Mouse (Mus musculus): ENCODE results near the gene Ppp2r5d.
A peak's percentile ranks its signal among the peaks of the same experiment; 100 is the strongest.

Gene Ppp2r5d

GRCm38 (mm10) chr17:46714756-46715481, 10.0 kb upstream of the Ppp2r5d start:
- DNase-seq, result no peak

DNA sequence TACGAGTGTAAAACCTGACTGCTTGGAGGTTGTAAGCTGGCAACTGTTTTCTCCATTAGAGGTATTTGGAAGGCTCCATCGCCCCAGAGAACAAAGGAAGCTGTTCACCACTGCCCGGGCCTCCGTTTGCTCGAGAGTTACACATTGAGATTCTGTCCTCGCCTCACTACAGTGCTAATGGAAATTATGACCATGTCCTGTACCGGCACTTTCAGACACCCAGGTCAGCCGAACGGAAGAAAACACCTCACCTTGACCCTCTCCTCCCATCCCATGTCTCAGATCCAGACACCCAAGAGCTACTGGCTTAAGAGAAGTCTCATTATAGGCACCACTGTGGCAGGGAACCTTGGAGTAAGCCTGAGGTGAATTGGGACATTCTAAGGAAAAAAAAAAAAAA, 8.9 kb upstream of the Ppp2r5d start:
- no peak for DNase-seq

GRCm38 (mm10) chr17:46712442-46712841, 7.5 kb upstream of the Ppp2r5d start:
- DNase-seq, result no peak

GRCm38 (mm10) chr17:46711612-46712271, 6.8 kb upstream of the Ppp2r5d start:
- DNase-seq, result peak; percentile 52

DNA sequence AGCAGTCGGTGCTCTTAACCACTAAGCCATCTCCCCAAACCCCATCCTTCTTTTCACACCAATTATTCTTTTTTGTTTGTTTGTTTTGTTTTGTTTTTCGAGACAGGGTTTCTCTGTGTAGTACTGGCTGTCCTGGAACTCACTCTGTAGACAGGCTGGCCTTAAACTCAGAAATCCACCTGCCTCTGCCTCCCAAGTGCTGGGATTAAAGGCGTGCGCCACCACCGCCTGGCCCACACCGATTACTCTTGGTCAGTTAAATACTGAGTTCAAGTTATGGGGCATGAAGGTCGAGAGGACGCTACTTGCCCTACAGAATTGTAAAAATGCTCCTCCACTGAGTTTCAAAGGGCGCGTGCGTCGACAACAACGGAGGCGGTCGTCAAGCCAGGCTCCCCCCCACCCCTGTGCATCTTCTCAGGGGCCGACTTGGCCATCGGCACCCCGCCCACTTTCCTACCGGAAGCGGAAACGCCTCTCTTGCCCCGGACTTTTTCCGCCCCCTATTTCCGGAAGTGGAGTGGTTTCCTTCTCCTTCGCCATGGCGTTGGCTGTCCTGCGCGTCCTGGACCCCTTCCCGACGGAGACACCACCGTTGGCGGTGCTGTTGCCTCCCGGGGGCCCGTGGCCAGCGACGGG, 6.2 kb upstream of the Ppp2r5d start, which contains the start of gene Pex6:
Gene Pex6, plus strand, starts transcription at position 505 of the 639 bp plus-strand sequence.
- DNase-seq, result peak; percentile 95

DNA sequence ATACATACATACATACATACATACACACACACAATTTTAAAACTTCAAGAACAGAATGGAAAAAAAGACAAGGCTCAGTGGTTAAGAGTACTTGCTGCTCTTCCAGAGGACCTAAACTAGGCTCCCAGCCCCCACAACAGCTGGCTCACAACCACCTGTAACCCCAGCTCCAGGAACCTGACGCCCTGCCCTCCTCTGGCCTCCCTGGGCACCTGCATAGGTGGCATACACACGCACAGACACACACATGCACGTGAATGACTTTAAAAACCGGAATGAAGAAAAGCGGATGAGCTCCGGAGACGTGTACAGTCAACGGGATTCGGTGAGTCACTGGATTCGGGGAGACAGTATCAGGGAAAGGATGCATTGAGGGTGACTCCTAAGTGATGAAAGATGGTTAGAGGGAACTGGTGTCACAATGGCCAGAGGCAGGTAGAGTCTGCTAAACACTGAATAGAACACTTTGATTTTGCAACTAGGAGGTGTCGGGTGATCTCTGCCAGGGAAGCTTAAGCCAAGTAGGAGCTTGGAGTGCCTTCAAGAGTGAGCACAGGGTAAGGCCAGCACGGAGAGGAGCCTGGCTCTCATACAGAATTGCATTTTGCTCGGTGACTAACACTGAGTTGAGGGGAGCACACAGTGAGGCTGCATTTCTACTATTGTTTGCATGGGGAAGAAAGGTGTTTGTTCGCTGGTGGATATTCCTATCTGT, 1.6 kb upstream of the Ppp2r5d start:
- DNase-seq, result no peak

DNA sequence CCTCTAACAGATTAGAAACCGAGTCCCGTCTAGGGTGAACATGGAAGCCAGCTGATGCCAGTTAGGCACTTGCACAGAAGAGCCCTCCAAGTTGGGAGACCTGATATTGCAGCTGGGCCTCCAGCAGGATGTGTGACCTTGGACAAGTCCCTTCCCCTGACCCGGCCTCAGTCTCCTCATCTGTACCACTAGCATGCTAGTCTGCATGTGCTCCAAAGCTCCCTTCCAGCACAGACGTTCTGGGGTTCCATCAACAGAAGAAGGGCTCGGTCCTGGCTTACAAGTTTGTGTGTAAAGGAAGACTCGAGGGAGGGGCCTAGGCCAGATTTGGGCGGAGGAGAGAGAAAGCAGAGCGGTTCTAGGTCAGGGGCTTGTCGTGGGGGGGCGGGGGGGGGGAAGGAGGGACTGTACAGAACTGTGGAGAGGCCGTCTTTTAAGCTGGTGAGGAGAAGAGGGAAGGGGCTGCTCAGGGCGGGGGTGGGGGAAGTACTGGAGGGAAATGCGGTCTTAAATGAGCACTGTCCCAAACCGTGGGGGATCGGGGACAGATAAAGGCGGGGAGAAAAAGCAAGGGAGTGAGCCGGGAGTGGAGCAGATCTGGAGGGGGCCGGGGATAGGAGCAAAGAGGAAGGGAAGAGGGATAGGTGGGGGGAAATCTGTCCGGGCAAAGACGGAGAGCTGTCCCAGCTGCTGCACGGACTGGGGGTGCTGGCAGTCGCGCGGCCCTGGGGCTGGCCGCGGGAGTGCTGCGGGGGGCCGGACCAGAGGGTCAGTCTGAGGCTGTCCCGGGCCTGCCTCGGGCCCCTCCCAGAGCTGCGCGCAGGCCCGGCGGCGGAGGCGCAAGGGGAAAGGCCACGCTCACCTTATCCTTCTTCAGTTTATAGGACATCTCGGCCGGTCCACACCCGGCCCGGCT, 682 bp downstream of the Ppp2r5d start:
- DNase-seq, result no peak

- no peak for DNase-seq
Observed at GRCm38 (mm10) chr17:46702506-46702905, 2.4 kb downstream of the Ppp2r5d start.

GRCm38 (mm10) chr17:46702100-46702499, 2.8 kb downstream of the Ppp2r5d start:
- no peak for DNase-seq

GRCm38 (mm10) chr17:46701489-46701888, 3.4 kb downstream of the Ppp2r5d start:
- DNase-seq, result no peak

DNA sequence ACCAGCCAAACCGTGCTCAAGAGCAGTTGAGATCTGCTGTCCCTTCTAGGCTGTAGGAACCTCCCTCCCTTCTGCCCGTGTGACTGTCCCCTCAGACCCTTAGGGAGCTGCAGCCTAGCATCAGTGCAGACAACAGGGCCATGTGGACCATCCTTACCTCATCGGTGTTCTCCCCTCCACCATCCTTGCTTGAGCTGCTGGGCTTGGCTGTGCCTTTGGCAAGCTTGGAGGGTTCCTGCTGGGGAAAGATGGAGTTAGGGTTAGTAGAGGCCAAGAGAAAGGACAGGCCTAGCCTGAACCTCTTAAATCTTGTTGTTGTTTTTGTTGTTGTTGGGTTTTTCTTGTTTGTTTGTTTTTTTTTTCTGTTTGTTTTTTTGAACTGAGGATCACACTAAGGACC, 5.0 kb downstream of the Ppp2r5d start:
- no peak for DNase-seq

GRCm38 (mm10) chr17:46699245-46699644, 5.7 kb downstream of the Ppp2r5d start:
- DNase-seq, result no peak

- DNase-seq, result no peak
Observed at GRCm38 (mm10) chr17:46698515-46698914, 6.4 kb downstream of the Ppp2r5d start.

GRCm38 (mm10) chr17:46694517-46695063, 10.3 kb downstream of the Ppp2r5d start:
- DNase-seq, result no peak

DNA sequence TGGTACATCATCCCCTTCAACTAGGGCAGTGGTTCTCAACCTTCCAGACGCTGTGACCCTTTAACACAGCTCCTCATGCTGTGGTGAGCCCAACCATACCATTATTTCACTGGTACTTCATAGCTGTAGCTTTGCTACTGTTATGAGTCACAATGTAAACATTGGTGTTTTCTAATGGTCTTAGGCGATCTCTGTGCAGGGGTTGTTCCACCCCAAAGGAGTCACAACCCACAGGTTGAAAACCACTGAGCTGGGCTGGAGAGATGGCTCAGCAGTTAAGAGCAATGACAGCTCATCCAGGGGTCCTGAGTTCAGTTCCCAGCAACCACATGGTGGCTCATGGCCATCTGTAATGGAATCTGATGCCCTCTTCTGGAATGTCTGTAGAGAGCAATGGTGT, 13.5 kb downstream of the Ppp2r5d start:
- DNase-seq, result no peak

DNA sequence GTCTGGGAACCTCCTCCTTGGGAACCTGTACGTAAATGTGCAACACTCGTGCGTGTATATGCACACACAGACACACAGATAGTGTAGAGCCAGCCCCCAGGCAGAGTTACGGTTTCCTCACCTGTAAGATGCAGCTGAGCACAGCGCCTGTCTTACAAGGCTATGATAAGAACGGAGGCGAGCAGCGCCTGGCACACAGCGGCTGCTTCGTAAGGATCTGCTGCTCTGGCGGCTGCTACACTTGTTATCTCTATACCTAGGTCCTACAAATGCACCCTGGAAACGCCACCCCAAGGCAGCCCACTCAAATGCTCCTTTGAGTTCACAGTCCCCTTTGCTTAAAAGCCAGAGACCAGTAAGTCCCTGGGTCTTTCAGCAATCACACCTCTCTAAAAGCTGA, 14.2 kb downstream of the Ppp2r5d start:
- DNase-seq, result no peak

DNA sequence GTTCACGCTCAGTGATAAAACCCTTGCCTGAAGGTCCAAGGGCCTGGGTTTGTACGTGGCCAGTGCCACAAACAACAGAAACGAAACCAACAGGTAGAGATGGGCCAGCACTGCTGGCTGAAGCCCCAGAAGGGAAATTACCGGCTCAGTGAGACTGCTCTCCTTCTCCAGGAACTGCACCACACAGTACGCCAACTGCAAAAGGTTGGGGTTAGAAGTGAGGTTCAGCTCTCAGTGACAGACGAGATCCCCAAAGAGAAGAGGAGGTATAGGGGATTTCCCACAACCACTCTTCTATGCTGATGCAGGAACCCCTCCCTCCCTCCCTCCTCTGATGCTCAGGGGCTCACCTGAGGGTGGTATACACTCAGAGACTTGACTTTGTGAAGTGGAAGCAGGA, 19.0 kb downstream of the Ppp2r5d start:
- DNase-seq, result no peak

DNA sequence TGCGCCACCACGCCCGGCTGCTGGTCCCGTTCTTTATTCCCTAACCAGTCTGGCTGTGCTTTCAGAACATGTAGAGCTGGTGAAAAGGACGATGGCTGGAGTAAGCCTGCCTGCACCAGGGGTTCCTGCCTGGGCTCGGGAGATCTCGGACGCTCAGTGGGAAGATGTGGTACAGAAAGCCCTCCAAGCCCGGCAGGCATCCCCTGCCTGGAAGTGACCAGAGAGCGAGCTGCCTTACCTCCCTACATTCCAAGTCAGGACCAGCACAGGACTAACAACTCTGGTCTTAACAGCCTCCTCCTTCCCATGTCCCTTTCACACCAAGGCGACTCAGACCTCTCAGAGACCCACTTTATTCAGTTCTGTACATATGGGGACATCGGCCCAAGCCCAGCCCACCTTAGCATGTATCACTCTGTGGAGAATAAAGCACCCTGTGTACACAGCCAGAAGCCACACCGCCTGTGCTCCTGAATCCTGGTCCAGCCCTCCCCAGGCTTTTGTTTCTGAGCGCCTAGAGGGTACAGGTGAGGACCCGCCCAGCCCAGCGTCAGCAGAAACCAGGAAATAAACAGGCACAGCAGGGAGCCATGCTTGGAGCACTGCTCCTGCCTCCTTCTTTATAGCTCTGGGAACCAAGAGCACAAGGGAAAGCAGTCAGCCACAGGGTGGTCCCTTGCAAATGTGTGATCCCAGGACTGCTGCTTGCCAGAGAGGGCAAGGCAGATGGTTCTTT, 22.1 kb downstream of the Ppp2r5d start:
- no peak for DNase-seq

GRCm38 (mm10) chr17:46681466-46682118, 23.3 kb downstream of the Ppp2r5d start:
- no peak for DNase-seq

GRCm38 (mm10) chr17:46680760-46681373, 24.0 kb downstream of the Ppp2r5d start, which contains the start of gene Klhdc3:
Gene Klhdc3, minus strand, starts transcription at chr17:46680914.
- DNase-seq, result peak; percentile 99
